Mouse (Mus musculus): ENCODE results near the gene Kcnk5. TPM values are rescaled to one million over a fixed set of nuclear protein-coding genes. Genes with fewer than 3 reads are reported as not detected.

The Kcnk5 gene
- polyA plus RNA-seq, 1 experiment from 2014 or later, result 12.2 TPM

- Histone ChIP-seq H3K9me3 (ENCODE audit: control insufficient read depth, low read length) (no peaks in the 10 kb centered on the region), H3K36me3 (ENCODE audit: control insufficient read depth, insufficient read depth, low read length) (no peaks in the 10 kb centered on the region), H3K4me1 (ENCODE audit: control insufficient read depth, insufficient read depth, low read length) (peaks cover 13% of the 10 kb centered on the region; the same call in 1 of the 2 replicates), H3K4me2 (replicated peaks; ENCODE audit: low read depth, low read length) (no peak overlapping the region), H3K4me3 (ENCODE audit: low read length) (no peak overlapping the region), H3K27ac (ENCODE audit: low read depth, low read length) (no peak overlapping the region), H3K27me3 (ENCODE audit: control insufficient read depth, insufficient read depth, low read length) (no peaks in the 10 kb centered on the region), H3K9ac (ENCODE audit: low read depth, low read length) (no peak overlapping the region)
- no peak for ATAC-seq (ENCODE audit: low FRiP score, low TSS enrichment)
- 70% methylated on average over 5 of the region's 5 CpGs for WGBS
Measured at GRCm38 (mm10) chr14:20120868-20121267, 60.7 kb downstream of the Kcnk5 start.

- ATAC-seq (ENCODE audit: low FRiP score, low TSS enrichment), result no peak
- Histone ChIP-seq H3K4me1 (ENCODE audit: control insufficient read depth, insufficient read depth, low read length) (peaks cover 13% of the 10 kb centered on the region; the same call in 1 of the 2 replicates), H3K9me3 (ENCODE audit: control insufficient read depth, low read length) (no peaks in the 10 kb centered on the region), H3K27me3 (ENCODE audit: control insufficient read depth, insufficient read depth, low read length) (no peaks in the 10 kb centered on the region), H3K27ac (ENCODE audit: low read depth, low read length) (no peak overlapping the region), H3K4me2 (replicated peaks; ENCODE audit: low read depth, low read length) (no peak overlapping the region), H3K36me3 (ENCODE audit: control insufficient read depth, insufficient read depth, low read length) (no peaks in the 10 kb centered on the region), H3K9ac (ENCODE audit: low read depth, low read length) (no peak overlapping the region), H3K4me3 (ENCODE audit: low read length) (no peak overlapping the region)
- WGBS, result 93% methylated on average over 11 of the region's 11 CpGs
Measured at GRCm38 (mm10) chr14:20120012-20120411, 61.6 kb downstream of the Kcnk5 start.

GRCm38 (mm10) chr14:20116149-20116605, 65.4 kb downstream of the Kcnk5 start:
- peak; percentile 66 for ATAC-seq (ENCODE audit: low FRiP score, low TSS enrichment)
- Histone ChIP-seq H3K4me2 (replicated peaks; ENCODE audit: low read depth, low read length) (no peak overlapping the region), H3K36me3 (ENCODE audit: control insufficient read depth, insufficient read depth, low read length) (no peaks in the 10 kb centered on the region), H3K9me3 (ENCODE audit: control insufficient read depth, low read length) (0 out of 2 replicates have a peak, but pooled peaks cover 4% of the 10 kb centered on the region), H3K4me3 (ENCODE audit: low read length) (no peak overlapping the region), H3K27ac (ENCODE audit: low read depth, low read length) (no peak overlapping the region), H3K27me3 (ENCODE audit: control insufficient read depth, insufficient read depth, low read length) (no peaks in the 10 kb centered on the region), H3K4me1 (ENCODE audit: control insufficient read depth, insufficient read depth, low read length) (peaks cover 17% of the 10 kb centered on the region), H3K9ac (ENCODE audit: low read depth, low read length) (no peak overlapping the region)
- WGBS, result 17% methylated on average over 9 of the region's 9 CpGs

- no peak overlapping the region for H3K27ac ChIP-seq (ENCODE audit: low read depth, low read length)
- no peak for ATAC-seq (ENCODE audit: low FRiP score, low TSS enrichment)
- H3K4me2 ChIP-seq (replicated peaks; ENCODE audit: low read depth, low read length), result no peak overlapping the region
- H3K4me3 ChIP-seq (ENCODE audit: low read length), result no peak overlapping the region
- WGBS, result 82% methylated on average over 6 of the region's 6 CpGs
- H3K4me1 ChIP-seq (ENCODE audit: control insufficient read depth, insufficient read depth, low read length), result peaks cover 17% of the 10 kb centered on the region
- H3K36me3 ChIP-seq (ENCODE audit: control insufficient read depth, insufficient read depth, low read length), result no peaks in the 10 kb centered on the region
- H3K27me3 ChIP-seq (ENCODE audit: control insufficient read depth, insufficient read depth, low read length), result no peaks in the 10 kb centered on the region
- no peak overlapping the region for H3K9ac ChIP-seq (ENCODE audit: low read depth, low read length)
- H3K9me3 ChIP-seq (ENCODE audit: control insufficient read depth, low read length), result 0 out of 2 replicates have a peak, but pooled peaks cover 4% of the 10 kb centered on the region
Measured at GRCm38 (mm10) chr14:20114951-20115350, 66.7 kb downstream of the Kcnk5 start.

- peak; percentile 51; the same call in 1 of the 2 replicates for ATAC-seq (ENCODE audit: low FRiP score, low TSS enrichment)
Measured at GRCm38 (mm10) chr14:20113964-20114363, 67.6 kb downstream of the Kcnk5 start.

GRCm38 (mm10) chr14:20113189-20113961, 68.2 kb downstream of the Kcnk5 start:
- 30% methylated on average over 7 of the region's 7 CpGs for WGBS
- no peak overlapping the region for H3K9ac ChIP-seq (ENCODE audit: low read depth, low read length)
- 0 out of 2 replicates have a peak, but pooled peaks cover 4% of the 10 kb centered on the region for H3K9me3 ChIP-seq (ENCODE audit: control insufficient read depth, low read length)
- no peak overlapping the region for H3K4me3 ChIP-seq (ENCODE audit: low read length)
- no peak overlapping the region for H3K27ac ChIP-seq (ENCODE audit: low read depth, low read length)
- H3K4me1 ChIP-seq (ENCODE audit: control insufficient read depth, insufficient read depth, low read length), result peaks cover 17% of the 10 kb centered on the region
- no peak overlapping the region for H3K4me2 ChIP-seq (replicated peaks; ENCODE audit: low read depth, low read length)
- H3K36me3 ChIP-seq (ENCODE audit: control insufficient read depth, insufficient read depth, low read length), result no peaks in the 10 kb centered on the region
- ATAC-seq (ENCODE audit: low FRiP score, low TSS enrichment), result peak; percentile 41
- no peaks in the 10 kb centered on the region for H3K27me3 ChIP-seq (ENCODE audit: control insufficient read depth, insufficient read depth, low read length)

More at GRCm38 (mm10) chr14:20113964-20114363, 67.6 kb downstream of the Kcnk5 start:
- Histone ChIP-seq H3K9ac (ENCODE audit: low read depth, low read length) (no peak overlapping the region), H3K27ac (ENCODE audit: low read depth, low read length) (no peak overlapping the region), H3K9me3 (ENCODE audit: control insufficient read depth, low read length) (0 out of 2 replicates have a peak, but pooled peaks cover 4% of the 10 kb centered on the region), H3K27me3 (ENCODE audit: control insufficient read depth, insufficient read depth, low read length) (no peaks in the 10 kb centered on the region), H3K4me1 (ENCODE audit: control insufficient read depth, insufficient read depth, low read length) (peaks cover 17% of the 10 kb centered on the region), H3K36me3 (ENCODE audit: control insufficient read depth, insufficient read depth, low read length) (no peaks in the 10 kb centered on the region), H3K4me3 (ENCODE audit: low read length) (no peak overlapping the region), H3K4me2 (replicated peaks; ENCODE audit: low read depth, low read length) (no peak overlapping the region)
- WGBS, result 8% methylated on average over 6 of the region's 6 CpGs

- Histone ChIP-seq H3K4me3 (ENCODE audit: low read length) (no peak overlapping the region), H3K36me3 (ENCODE audit: control insufficient read depth, insufficient read depth, low read length) (no peaks in the 10 kb centered on the region), H3K9me3 (ENCODE audit: control insufficient read depth, low read length) (0 out of 2 replicates have a peak, but pooled peaks cover 4% of the 10 kb centered on the region), H3K9ac (ENCODE audit: low read depth, low read length) (no peak overlapping the region), H3K4me2 (replicated peaks; ENCODE audit: low read depth, low read length) (no peak overlapping the region), H3K4me1 (ENCODE audit: control insufficient read depth, insufficient read depth, low read length) (peaks cover 15% of the 10 kb centered on the region), H3K27me3 (ENCODE audit: control insufficient read depth, insufficient read depth, low read length) (no peaks in the 10 kb centered on the region), H3K27ac (ENCODE audit: low read depth, low read length) (no peak overlapping the region)
- WGBS, result 71% methylated on average over 3 of the region's 3 CpGs
- ATAC-seq (ENCODE audit: low FRiP score, low TSS enrichment), result no peak
Measured at GRCm38 (mm10) chr14:20112218-20112617, 69.4 kb downstream of the Kcnk5 start.

GRCm38 (mm10) chr14:20110945-20111344, 70.7 kb downstream of the Kcnk5 start:
- Histone ChIP-seq H3K9ac (ENCODE audit: low read depth, low read length) (no peak overlapping the region), H3K4me1 (ENCODE audit: control insufficient read depth, insufficient read depth, low read length) (peaks cover 5% of the 10 kb centered on the region; the same call in 1 of the 2 replicates), H3K27me3 (ENCODE audit: control insufficient read depth, insufficient read depth, low read length) (no peaks in the 10 kb centered on the region), H3K4me2 (replicated peaks; ENCODE audit: low read depth, low read length) (no peak overlapping the region), H3K9me3 (ENCODE audit: control insufficient read depth, low read length) (0 out of 2 replicates have a peak, but pooled peaks cover 4% of the 10 kb centered on the region), H3K27ac (ENCODE audit: low read depth, low read length) (no peak overlapping the region), H3K4me3 (ENCODE audit: low read length) (no peak overlapping the region), H3K36me3 (ENCODE audit: control insufficient read depth, insufficient read depth, low read length) (no peaks in the 10 kb centered on the region)
- no peak for ATAC-seq (ENCODE audit: low FRiP score, low TSS enrichment)
- 92% methylated on average over 1 of the region's 1 CpGs for WGBS

GRCm38 (mm10) chr14:20106271-20106670, 75.3 kb downstream of the Kcnk5 start:
- H3K27me3 ChIP-seq (ENCODE audit: control insufficient read depth, insufficient read depth, low read length), result no peaks in the 10 kb centered on the region
- H3K4me3 ChIP-seq (ENCODE audit: low read length), result no peak overlapping the region
- WGBS, result 78% methylated on average over 6 of the region's 6 CpGs
- no peaks in the 10 kb centered on the region for H3K9me3 ChIP-seq (ENCODE audit: control insufficient read depth, low read length)
- no peak overlapping the region for H3K27ac ChIP-seq (ENCODE audit: low read depth, low read length)
- no peaks in the 10 kb centered on the region for H3K4me1 ChIP-seq (ENCODE audit: control insufficient read depth, insufficient read depth, low read length)
- H3K36me3 ChIP-seq (ENCODE audit: control insufficient read depth, insufficient read depth, low read length), result no peaks in the 10 kb centered on the region
- no peak overlapping the region for H3K9ac ChIP-seq (ENCODE audit: low read depth, low read length)
- ATAC-seq (ENCODE audit: low FRiP score, low TSS enrichment), result no peak
- no peak overlapping the region for H3K4me2 ChIP-seq (replicated peaks; ENCODE audit: low read depth, low read length)

All from kidney, embryonic 14.5 days (tissue).